Mouse (Mus musculus): ENCODE results near the gene Pih1d1.
A peak's percentile ranks its signal among the peaks of the same experiment; 100 is the strongest.
"Not testable (repeated sequence)": the region's sequence is repeated elsewhere in the genome, so short reads cannot be mapped to it uniquely, and the experiment has no call there.

The Pih1d1 gene

GRCm38 (mm10) chr7:45166950-45167401 lies 12.9 kb downstream of the Pih1d1 start:
- DNase-seq (ENCODE audit: extremely low spot score, low spot score), result no peak

- peak; percentile 38 for DNase-seq (ENCODE audit: extremely low spot score, low spot score)
Measured at GRCm38 (mm10) chr7:45167761-45168445, 13.8 kb downstream of the Pih1d1 start.

GRCm38 (mm10) chr7:45168656-45169055 lies 14.6 kb downstream of the Pih1d1 start:
- DNase-seq (ENCODE audit: extremely low spot score, low spot score), result no peak

- no peak for DNase-seq (ENCODE audit: extremely low spot score, low spot score)
Measured at GRCm38 (mm10) chr7:45169495-45169894, 15.4 kb downstream of the Pih1d1 start.

- no peak for DNase-seq (ENCODE audit: extremely low spot score, low spot score)
Measured at GRCm38 (mm10) chr7:45172974-45173373, 18.9 kb downstream of the Pih1d1 start.

GRCm38 (mm10) chr7:45173772-45174171 lies 19.7 kb downstream of the Pih1d1 start:
- DNase-seq (ENCODE audit: extremely low spot score, low spot score), result not testable (repeated sequence)

- peak; percentile 50 for DNase-seq (ENCODE audit: extremely low spot score, low spot score)
Measured at GRCm38 (mm10) chr7:45174567-45175280, 20.6 kb downstream of the Pih1d1 start.

GRCm38 (mm10) chr7:45175398-45175797 lies 21.3 kb downstream of the Pih1d1 start:
- no peak for DNase-seq (ENCODE audit: extremely low spot score, low spot score)

GRCm38 (mm10) chr7:45175929-45176328 lies 21.8 kb downstream of the Pih1d1 start:
- DNase-seq (ENCODE audit: extremely low spot score, low spot score), result no peak

GRCm38 (mm10) chr7:45176356-45176755 lies 22.3 kb downstream of the Pih1d1 start:
- DNase-seq (ENCODE audit: extremely low spot score, low spot score), result no peak

- no peak for DNase-seq (ENCODE audit: extremely low spot score, low spot score)
Measured at GRCm38 (mm10) chr7:45178550-45178949, 24.4 kb downstream of the Pih1d1 start.

- DNase-seq (ENCODE audit: extremely low spot score, low spot score), result no peak
Measured at GRCm38 (mm10) chr7:45179469-45179868, 25.4 kb downstream of the Pih1d1 start, which contains the start of gene Gfy. Gene Gfy (minus strand): TSS chr7:45179569.

- no peak for DNase-seq (ENCODE audit: extremely low spot score, low spot score)
Measured at GRCm38 (mm10) chr7:45180896-45181477, 26.9 kb downstream of the Pih1d1 start, which contains the start of gene Pth2. Gene Pth2 (plus strand): TSS chr7:45180995.

GRCm38 (mm10) chr7:45181540-45181939 lies 27.4 kb downstream of the Pih1d1 start:
- no peak for DNase-seq (ENCODE audit: extremely low spot score, low spot score)

- DNase-seq (ENCODE audit: extremely low spot score, low spot score), result peak; percentile 83
Measured at GRCm38 (mm10) chr7:45182199-45182601, 28.1 kb downstream of the Pih1d1 start.

- DNase-seq (ENCODE audit: extremely low spot score, low spot score), result no peak
Measured at GRCm38 (mm10) chr7:45182606-45183005, 28.5 kb downstream of the Pih1d1 start.

- no peak for DNase-seq (ENCODE audit: extremely low spot score, low spot score)
Measured at GRCm38 (mm10) chr7:45183672-45184071, 29.6 kb downstream of the Pih1d1 start.

GRCm38 (mm10) chr7:45185921-45186320 lies 31.8 kb downstream of the Pih1d1 start:
- no peak for DNase-seq (ENCODE audit: extremely low spot score, low spot score)

- DNase-seq (ENCODE audit: extremely low spot score, low spot score), result no peak
Measured at GRCm38 (mm10) chr7:45189600-45189999, 35.5 kb downstream of the Pih1d1 start.

GRCm38 (mm10) chr7:45190186-45190585 lies 36.1 kb downstream of the Pih1d1 start:
- DNase-seq (ENCODE audit: extremely low spot score, low spot score), result no peak

- DNase-seq (ENCODE audit: extremely low spot score, low spot score), result no peak
Measured at GRCm38 (mm10) chr7:45191161-45191560, 37.1 kb downstream of the Pih1d1 start.

GRCm38 (mm10) chr7:45191803-45192363 lies 37.8 kb downstream of the Pih1d1 start:
- DNase-seq (ENCODE audit: extremely low spot score, low spot score), result peak; percentile 46

All from neural tube, embryonic 10.5 days (tissue).